Mouse (Mus musculus) erythroblast, embryonic 14.5 days (primary cell): ENCODE results near the gene Foxf1.

ENCODE experiments used
- GATA1 ChIP-seq: IDR thresholded peaks from 2 replicates; pipeline ENCODE4 v1.6.1; 2012; ENCODE audit warnings: low read length, inconsistent platforms, mixed read lengths
- TAL1 ChIP-seq: IDR thresholded peaks from 3 replicates; pipeline ENCODE4 v1.6.1; 2012; ENCODE audit warnings: low read length, inconsistent platforms, mixed read lengths

DNA sequence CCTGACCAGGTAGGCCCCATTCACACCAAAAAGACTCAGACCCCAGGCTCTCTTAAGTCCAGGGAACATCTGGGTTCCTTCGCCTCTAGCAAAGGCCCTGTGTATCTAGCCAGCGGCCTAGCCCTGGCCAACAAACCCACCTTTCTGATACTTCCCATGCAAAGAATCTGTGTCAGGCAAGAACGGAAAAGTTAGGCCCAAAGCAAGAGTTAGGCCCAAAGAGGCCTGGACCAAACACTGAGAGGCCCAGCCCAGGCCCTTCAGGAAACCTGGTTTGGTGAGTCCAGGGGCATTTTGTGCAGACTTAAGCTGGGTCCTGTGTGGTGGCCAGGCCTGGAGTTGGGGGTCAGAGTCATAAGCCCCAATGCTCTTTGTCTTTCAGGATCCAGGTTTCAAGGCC is 1.4 kb downstream of the Foxf1 start:
- TF ChIP-seq GATA1 (no peak), TAL1 (no peak)
